Mouse (Mus musculus): ENCODE measurements around the gene Mxra8.
A peak's percentile ranks its signal among the peaks of the same experiment; 100 is the strongest.

DNA sequence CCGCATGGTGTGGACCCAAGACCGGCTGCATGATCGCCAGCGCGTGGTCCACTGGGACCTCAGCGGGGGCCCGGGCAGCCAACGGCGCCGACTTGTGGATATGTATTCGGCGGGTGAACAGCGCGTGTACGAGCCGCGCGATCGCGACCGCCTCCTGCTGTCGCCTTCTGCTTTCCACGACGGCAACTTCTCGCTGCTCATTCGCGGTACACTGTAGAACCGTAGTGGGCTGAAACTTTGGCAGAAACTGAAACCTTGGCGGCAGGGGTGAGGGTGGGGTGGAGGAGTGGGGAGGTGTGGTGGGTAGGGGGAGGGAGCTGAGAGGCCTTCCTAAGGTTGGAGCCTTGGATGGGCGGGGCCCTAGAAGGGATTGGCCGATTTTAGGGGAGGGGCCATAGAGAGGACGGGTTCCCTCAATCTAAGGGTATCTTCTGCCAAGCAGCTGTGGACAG is 1.5 kb downstream of the Mxra8 start:
- TF ChIP-seq CTCF (IDR thresholded peaks at IDR 0.05; ENCODE audit: low read depth) (peak; percentile 74), EP300 (optimal IDR thresholded peaks at IDR 0.05) (no peak)

Data from stomach, postnatal 0 days (tissue).